Mouse (Mus musculus) heart, postnatal 0 days (tissue): ENCODE results near the gene Rere. TPM values are rescaled to one million over a fixed set of nuclear protein-coding genes. Genes with fewer than 3 reads are reported as not detected.
"Not testable (repeated sequence)": the region's sequence is repeated elsewhere in the genome, so short reads cannot be mapped to it uniquely, and the experiment has no call there.

Experiments used
- ATAC-seq: fragments of 200-750 bp; cut with Nextera tagmentation; 2 replicates; pipeline ENCODE4 v1.8.0; 2017; ENCODE audit warnings: low read depth, moderate number of reproducible peaks, moderate library complexity; ENCODE audit not compliant: insufficient read depth
- DNase-seq: peaks from one replicate; pipeline ENCODE4 v3.0.0-alpha.2; 2016; ENCODE audit warnings: low spot score
- H3K27ac ChIP-seq: fragments of 300-500 bp; sonication (generic); 2 replicates; pipeline ENCODE4 v1.5.1; 2014; ENCODE audit warnings: low read depth, mild to moderate bottlenecking
- H3K27me3 ChIP-seq: fragments of 300-500 bp; sonication (generic); 2 replicates; pipeline ENCODE4 v1.6.1; 2014; ENCODE audit warnings: low read length, mixed read lengths; ENCODE audit not compliant: control insufficient read depth, insufficient read depth
- H3K36me3 ChIP-seq: fragments of 300-500 bp; sonication (generic); replicated peaks from 2 replicates; pipeline ENCODE4 v1.6.1; 2014; ENCODE audit warnings: low read length, mixed read lengths; ENCODE audit not compliant: control insufficient read depth, insufficient read depth
- H3K4me1 ChIP-seq: fragments of 300-500 bp; sonication (generic); 2 replicates; pipeline ENCODE4 v1.6.1; 2014; ENCODE audit warnings: antibody characterized with exemption; ENCODE audit not compliant: control insufficient read depth, insufficient read depth
- H3K4me2 ChIP-seq: fragments of 300-500 bp; sonication (generic); 2 replicates; pipeline ENCODE4 v1.6.1; 2014; ENCODE audit warnings: low read depth, mild to moderate bottlenecking, low read length, moderate library complexity
- H3K4me3 ChIP-seq: fragments of 300-500 bp; sonication (generic); 2 replicates; pipeline ENCODE4 v1.5.1; 2014; ENCODE audit warnings: low read depth, low read length
- H3K9ac ChIP-seq: fragments of 300-500 bp; sonication (generic); replicated peaks from 2 replicates; pipeline ENCODE4 v1.6.1; 2014; ENCODE audit warnings: low read depth, low read length, mixed read lengths
- H3K9me3 ChIP-seq: fragments of 300-500 bp; sonication (generic); replicated peaks from 2 replicates; pipeline ENCODE4 v1.6.1; 2016; ENCODE audit warnings: low read length; ENCODE audit not compliant: control insufficient read depth
- CTCF ChIP-seq: IDR thresholded peaks from 2 replicates; pipeline ENCODE4 v1.5.1; 2016; ENCODE audit warnings: antibody characterized with exemption, control low read depth, low read depth
- EP300 ChIP-seq: IDR thresholded peaks from 2 replicates; pipeline ENCODE4 v1.6.1; 2016; ENCODE audit warnings: antibody characterized with exemption, low read depth
- WGBS: fragments of 180-500 bp; shearing (Covaris S2); extraction: QIAGEN DNeasy Blood & Tissue Kit; methylation state at CpG from one replicate; pipeline ENCODE4 v1.1.7; 2014; 5-methylcytosine and 5-hydroxymethylcytosine counted together
- polyA plus RNA-seq: library from polyadenylated mRNA; unstranded; fragments of >200 nt; fragmentation: Nextera tagmentation; extraction: Ambion mirVana; gene quantifications from 2 replicates; pipeline ENCODE4 v1.2.1, GENCODE M21; 2015
- total RNA-seq: library from RNA; depleted of rRNA; stranded (reverse); fragments of >200 nt; gene quantifications from 2 replicates; pipeline ENCODE4 v1.2.3, GENCODE M21; 2014; ENCODE audit warnings: low replicate concordance

Rere gene
- total and polyA plus RNA-seq, 2 experiments from 2014 or later: 14.6 to 17.9 TPM

- TF ChIP-seq EP300: no peak
- no peak overlapping the region for H3K27ac ChIP-seq
- DNase-seq (no peak), ATAC-seq (no peak)
- no peaks in the 10 kb centered on the region for H3K9me3 ChIP-seq
- no peaks in the 10 kb centered on the region for H3K36me3 ChIP-seq
- no peak overlapping the region for H3K9ac ChIP-seq
- no peak overlapping the region for H3K4me2 ChIP-seq
- 77% methylated on average over 6 of the region's 6 CpGs for WGBS
- no peak overlapping the region for H3K4me3 ChIP-seq
- no peaks in the 10 kb centered on the region for H3K27me3 ChIP-seq
- peaks cover 29% of the 10 kb centered on the region for H3K4me1 ChIP-seq
Measured at GRCm38 (mm10) chr4:150490050-150490449, 208.6 kb downstream of the Rere start.

GRCm38 (mm10) chr4:150491710-150492109 is 210.3 kb downstream of the Rere start:
- ATAC-seq: no peak
- DNase-seq: no peak
- H3K27me3 ChIP-seq: no peaks in the 10 kb centered on the region
- 83% methylated on average over 4 of the region's 4 CpGs for WGBS
- H3K9me3 ChIP-seq: no peaks in the 10 kb centered on the region
- no peak overlapping the region for H3K27ac ChIP-seq
- no peak overlapping the region for H3K4me2 ChIP-seq
- no peak for TF ChIP-seq EP300
- TF ChIP-seq CTCF: no peak
- no peaks in the 10 kb centered on the region for H3K36me3 ChIP-seq
- H3K4me3 ChIP-seq: no peak overlapping the region
- H3K9ac ChIP-seq: no peak overlapping the region
- peaks cover 32% of the 10 kb centered on the region for H3K4me1 ChIP-seq

GRCm38 (mm10) chr4:150493258-150493937 is 212.0 kb downstream of the Rere start:
- H3K27me3 ChIP-seq: no peaks in the 10 kb centered on the region

GRCm38 (mm10) chr4:150493938-150494330 is 212.5 kb downstream of the Rere start:
- peaks cover 15% of the 10 kb centered on the region for H3K4me1 ChIP-seq
- not testable (repeated sequence) for H3K27me3 ChIP-seq, H3K36me3 ChIP-seq, H3K9ac ChIP-seq, H3K9me3 ChIP-seq, H3K4me2 ChIP-seq, H3K27ac ChIP-seq, H3K4me3 ChIP-seq, DNase-seq, ATAC-seq
- 92% methylated on average over 5 of the region's 5 CpGs for WGBS

More at GRCm38 (mm10) chr4:150493258-150493937, 212.0 kb downstream of the Rere start:
- 75% methylated on average over 7 of the region's 7 CpGs for WGBS
- Histone ChIP-seq H3K4me3 (no peak overlapping the region), H3K4me2 (no peak overlapping the region), H3K9ac (no peak overlapping the region), H3K27ac (no peak overlapping the region), H3K4me1 (peaks cover 20% of the 10 kb centered on the region), H3K9me3 (no peaks in the 10 kb centered on the region), H3K36me3 (no peaks in the 10 kb centered on the region)
- TF ChIP-seq EP300: no peak
- no peak for TF ChIP-seq CTCF
- ATAC-seq: no peak
- no peak for DNase-seq

GRCm38 (mm10) chr4:150495568-150495967 is 214.1 kb downstream of the Rere start:
- Histone ChIP-seq H3K9ac (no peak overlapping the region), H3K9me3 (no peaks in the 10 kb centered on the region), H3K4me2 (no peak overlapping the region), H3K27ac (peak overlapping the region; percentile 71; the same call in 1 of the 2 replicates), H3K4me3 (no peak overlapping the region), H3K27me3 (no peaks in the 10 kb centered on the region), H3K36me3 (0 out of 2 replicates have a peak, but pooled peaks cover 10% of the 10 kb centered on the region), H3K4me1 (peaks cover 11% of the 10 kb centered on the region)
- ATAC-seq (peak; percentile 24; the same call in 1 of the 2 replicates), DNase-seq (peak; percentile 39)
- TF ChIP-seq EP300: no peak
- no peak for TF ChIP-seq CTCF
- 68% methylated on average over 2 of the region's 2 CpGs for WGBS

GRCm38 (mm10) chr4:150504304-150505021 is 223.0 kb downstream of the Rere start:
- TF ChIP-seq CTCF: no peak
- TF ChIP-seq EP300: no peak
- ATAC-seq: no peak
- Histone ChIP-seq H3K9ac (no peak overlapping the region), H3K4me3 (no peak overlapping the region), H3K27me3 (no peaks in the 10 kb centered on the region), H3K4me2 (no peak overlapping the region), H3K9me3 (no peaks in the 10 kb centered on the region), H3K27ac (no peak overlapping the region), H3K4me1 (no peaks in the 10 kb centered on the region), H3K36me3 (peaks cover 35% of the 10 kb centered on the region; the same call in 1 of the 2 replicates)
- DNase-seq: no peak
- 93% methylated on average over 11 of the region's 11 CpGs for WGBS
